Comparison of ENCODE assay signal across 11 mouse cellular contexts in the genomic region with DNA sequence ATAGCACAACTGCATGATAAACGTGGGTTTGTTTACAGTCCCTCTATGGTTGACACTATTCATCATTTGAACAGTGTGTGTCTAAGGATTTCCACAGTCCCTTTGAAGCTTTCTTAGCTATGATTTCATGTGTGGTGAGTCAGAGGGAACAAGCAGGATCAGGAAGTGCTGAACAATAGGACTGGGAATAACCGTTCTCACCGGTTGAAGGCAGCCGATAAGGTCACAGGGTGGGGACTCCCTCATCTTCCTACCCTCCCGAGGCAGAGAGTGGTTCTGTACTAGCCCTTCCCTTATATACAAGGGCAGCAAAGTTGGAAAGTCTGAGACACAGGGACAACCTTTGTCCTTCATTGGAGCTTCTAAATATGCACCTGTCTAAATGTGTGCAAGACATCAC.
DNase-seq lines count a peak whose midpoint lies in the region; ATAC-seq and TF ChIP-seq lines count a peak whose summit lies in the region.
"Had no signal": no experiment of that assay in that cellular context is flagged by ENCODE, and none has a peak within 500 bp of the region (broad histone marks: within the 10 kb centered on the region; RNA-seq: fewer than 3 reads in every experiment).

No protein-coding gene starts in this region.

- no peak overlapping the region for H3K4me2 ChIP-seq in intestine, postnatal 0 days (replicated peaks; ENCODE audit: low read depth)
- H3K4me2 ChIP-seq in lung, embryonic 15.5 days: no peak overlapping the region
- H3K4me2 ChIP-seq in forebrain, embryonic 14.5 days (ENCODE audit: low read length): no peak overlapping the region
- H3K4me2 ChIP-seq: hindbrain, embryonic 15.5 days; limb, embryonic 13.5 days had no signal

- no peak overlapping the region for H3K4me3 ChIP-seq in brown adipose tissue, adult 24 weeks (ENCODE audit: insufficient read depth, low read depth, low read length)
- no peak overlapping the region for H3K4me3 ChIP-seq in intestine, postnatal 0 days (ENCODE audit: low read depth, low read length)
- H3K4me3 ChIP-seq in lung, embryonic 15.5 days: no peak overlapping the region
- no peak overlapping the region for H3K4me3 ChIP-seq in forebrain, embryonic 14.5 days (ENCODE audit: low read depth, low read length)
- H3K4me3 ChIP-seq: forebrain, embryonic 10.5 days; hindbrain, embryonic 15.5 days; limb, embryonic 13.5 days had no signal

- H3K9me3 ChIP-seq in intestine, postnatal 0 days (ENCODE audit: control insufficient read depth): no peaks in the 10 kb centered on the region
- no peaks in the 10 kb centered on the region for H3K9me3 ChIP-seq in lung, embryonic 15.5 days
- no peaks in the 10 kb centered on the region for H3K9me3 ChIP-seq in forebrain, embryonic 14.5 days (replicated peaks; ENCODE audit: control insufficient read depth, low read length)
- H3K9me3 ChIP-seq: forebrain, embryonic 10.5 days; hindbrain, embryonic 15.5 days; limb, embryonic 13.5 days had no signal

- no peak for TF ChIP-seq CTCF in intestine, postnatal 0 days (IDR thresholded peaks at IDR 0.05; ENCODE audit: low read depth)

- intact Hi-C loops in left cerebral cortex, postnatal 25 days (cut with DNase I): no loop called here

- no peaks in the 10 kb centered on the region for H3K27me3 ChIP-seq in intestine, postnatal 0 days (replicated peaks; ENCODE audit: control insufficient read depth, insufficient read depth, low read length)
- no peaks in the 10 kb centered on the region for H3K27me3 ChIP-seq in lung, embryonic 15.5 days
- no peaks in the 10 kb centered on the region for H3K27me3 ChIP-seq in forebrain, embryonic 14.5 days (replicated peaks; ENCODE audit: control insufficient read depth, insufficient read depth, low read length)
- H3K27me3 ChIP-seq: hindbrain, embryonic 15.5 days; limb, embryonic 13.5 days had no signal

- H3K9ac ChIP-seq in intestine, postnatal 0 days (ENCODE audit: low read depth, low read length): no peak overlapping the region
- H3K9ac ChIP-seq in lung, embryonic 15.5 days: no peak overlapping the region
- H3K9ac ChIP-seq in forebrain, embryonic 14.5 days (ENCODE audit: low read length): no peak overlapping the region
- H3K9ac ChIP-seq: hindbrain, embryonic 15.5 days; limb, embryonic 13.5 days had no signal

- H3K36me3 ChIP-seq in intestine, postnatal 0 days (ENCODE audit: control insufficient read depth, insufficient read depth): no peaks in the 10 kb centered on the region
- no peaks in the 10 kb centered on the region for H3K36me3 ChIP-seq in lung, embryonic 15.5 days
- no peaks in the 10 kb centered on the region for H3K36me3 ChIP-seq in forebrain, embryonic 14.5 days (ENCODE audit: control insufficient read depth, insufficient read depth, low read length)
- H3K36me3 ChIP-seq: forebrain, embryonic 10.5 days; hindbrain, embryonic 15.5 days; limb, embryonic 13.5 days had no signal

- 22% methylated on average over 5 of the region's 5 CpGs for WGBS in intestine, postnatal 0 days
- 22% methylated on average over 5 of the region's 5 CpGs for WGBS in lung, embryonic 15.5 days
- WGBS in forebrain, embryonic 14.5 days: 75% methylated on average over 5 of the region's 5 CpGs

- peak; percentile 29 for DNase-seq in ZHBTc4 (ENCODE audit: low read depth, low spot score)
- DNase-seq in embryo, embryonic 9.5 days (ENCODE audit: extremely low spot score): no peak
- DNase-seq in left cerebral cortex, postnatal 25 days (ENCODE audit: low spot score in 2 of 2): no peak
- DNase-seq in forebrain, embryonic 14.5 days (ENCODE audit: low spot score): no peak
- DNase-seq: cerebellum, adult 9-11 months had no signal

- H3K4me1 ChIP-seq in brown adipose tissue, adult 24 weeks (ENCODE audit: control insufficient read depth, insufficient read depth, insufficient read length, low read length): peaks cover 10% of the 10 kb centered on the region
- no peaks in the 10 kb centered on the region for H3K4me1 ChIP-seq in intestine, postnatal 0 days (replicated peaks; ENCODE audit: control insufficient read depth, insufficient read depth, low read length)
- peaks cover 21% of the 10 kb centered on the region; the same call in 1 of the 2 replicates for H3K4me1 ChIP-seq in lung, embryonic 15.5 days
- H3K4me1 ChIP-seq in forebrain, embryonic 14.5 days (ENCODE audit: control insufficient read depth, insufficient read depth, low read length): peaks cover 2% of the 10 kb centered on the region; the same call in 1 of the 2 replicates

- peak; percentile 49 for ATAC-seq in intestine, postnatal 0 days
- ATAC-seq in lung, embryonic 15.5 days (ENCODE audit: borderline replicate concordance, extremely low read depth, low FRiP score, low TSS enrichment): peak; percentile 73
- no peak for ATAC-seq in forebrain, embryonic 14.5 days

- H3K27ac ChIP-seq in brown adipose tissue, adult 24 weeks (replicated peaks; ENCODE audit: low read depth, low read length): peak overlapping the region; percentile 92
- H3K27ac ChIP-seq in intestine, postnatal 0 days (ENCODE audit: low read depth, low read length): no peak overlapping the region
- H3K27ac ChIP-seq in lung, embryonic 15.5 days: 0 out of 2 replicates have a peak overlapping the region, but pooled peaks have one; percentile 8
- no peak overlapping the region for H3K27ac ChIP-seq in forebrain, embryonic 14.5 days (ENCODE audit: low read depth, low read length)
- H3K27ac ChIP-seq: forebrain, embryonic 10.5 days; hindbrain, embryonic 15.5 days; limb, embryonic 13.5 days had no signal

Comparison
In these comparisons a context has a peak if more than half of its experiments do, and no peak if none do; other contexts are left out.
1. H3K27ac ChIP-seq: peak in brown adipose tissue, adult 24 weeks (single experiment) and lung, embryonic 15.5 days (single experiment); none in intestine, postnatal 0 days (single experiment) and forebrain, embryonic 14.5 days (single experiment).